Mouse (Mus musculus) midbrain, embryonic 16.5 days (tissue): ENCODE results near the gene Cept1. TPM values are rescaled to one million over a fixed set of nuclear protein-coding genes. Genes with fewer than 3 reads are reported as not detected.

Experiments used
- ATAC-seq: fragments of 200-750 bp; cut with Nextera tagmentation; 2 replicates; pipeline ENCODE4 v1.8.0; 2017; ENCODE audit warnings: moderate TSS enrichment
- H3K27ac ChIP-seq: fragments of 300-500 bp; sonication (generic); 2 replicates; pipeline ENCODE4 v1.5.1; 2014; ENCODE audit warnings: mild to moderate bottlenecking, low read length, mixed read lengths
- H3K27me3 ChIP-seq: fragments of 300-500 bp; sonication (generic); 2 replicates; pipeline ENCODE4 v1.6.1; 2014; ENCODE audit warnings: low read depth, low read length, mixed read lengths; ENCODE audit not compliant: control insufficient read depth, insufficient read depth
- H3K36me3 ChIP-seq: fragments of 300-500 bp; sonication (generic); 2 replicates; pipeline ENCODE4 v1.6.1; 2014; ENCODE audit warnings: mild to moderate bottlenecking, low read length, moderate library complexity, mixed read lengths; ENCODE audit not compliant: control insufficient read depth, insufficient read depth
- H3K4me1 ChIP-seq: fragments of 300-500 bp; sonication (generic); 2 replicates; pipeline ENCODE4 v1.6.1; 2014; ENCODE audit warnings: mild to moderate bottlenecking, low read length, mixed read lengths; ENCODE audit not compliant: control insufficient read depth, insufficient read depth
- H3K4me2 ChIP-seq: fragments of 300-500 bp; sonication (generic); 2 replicates; pipeline ENCODE4 v1.6.1; 2014; ENCODE audit warnings: mild to moderate bottlenecking, low read length, mixed read lengths
- H3K4me3 ChIP-seq: fragments of 300-500 bp; sonication (generic); 2 replicates; pipeline ENCODE4 v1.5.1; 2014; ENCODE audit warnings: low read depth, mild to moderate bottlenecking, low read length, moderate library complexity, mixed read lengths
- H3K9ac ChIP-seq: fragments of 300-500 bp; sonication (generic); 2 replicates; pipeline ENCODE4 v1.6.1; 2014; ENCODE audit warnings: low read depth, low read length, mixed read lengths
- H3K9me3 ChIP-seq: fragments of 300-500 bp; sonication (generic); replicated peaks from 2 replicates; pipeline ENCODE4 v1.6.1; 2014; ENCODE audit warnings: mild to moderate bottlenecking, low read length, mixed read lengths; ENCODE audit not compliant: control insufficient read depth, poor library complexity, severe bottlenecking
- WGBS: fragments of 180-500 bp; shearing (Covaris S2); extraction: QIAGEN DNeasy Blood & Tissue Kit; methylation state at CpG from one replicate; pipeline ENCODE4 v1.1.7; 2014; 5-methylcytosine and 5-hydroxymethylcytosine counted together
- polyA plus RNA-seq: library from polyadenylated mRNA; unstranded; fragments of >200 nt; fragmentation: Nextera tagmentation; extraction: Ambion mirVana; gene quantifications from 2 replicates; pipeline ENCODE4 v1.2.1, GENCODE M21; 2015

The Cept1 gene
- polyA plus RNA-seq, 1 experiment from 2014 or later, result 51.1 TPM

DNA sequence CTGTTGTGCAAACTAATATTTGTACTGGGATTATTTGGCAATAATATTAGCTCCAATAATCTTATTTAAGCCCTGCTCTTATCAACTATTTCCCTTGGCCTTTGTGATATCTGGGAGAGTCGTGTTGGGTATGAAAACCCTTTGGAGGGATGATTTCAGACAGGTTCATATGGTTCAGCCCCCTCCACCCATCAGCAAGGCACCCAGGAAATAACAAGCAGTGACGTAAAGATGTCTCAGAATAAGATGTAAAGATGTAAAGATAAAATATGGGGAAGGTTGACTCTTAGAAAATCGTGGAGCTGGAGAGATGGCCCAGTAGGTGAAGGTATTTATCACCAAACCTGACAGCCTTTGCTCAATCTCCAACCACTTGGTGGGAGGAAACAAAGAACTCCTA lies 85.1 kb downstream of the Cept1 start:
- Histone ChIP-seq H3K4me3 (no peak overlapping the region), H3K27ac (no peak overlapping the region), H3K36me3 (no peaks in the 10 kb centered on the region), H3K4me1 (no peaks in the 10 kb centered on the region), H3K4me2 (no peak overlapping the region), H3K9me3 (no peaks in the 10 kb centered on the region), H3K27me3 (no peaks in the 10 kb centered on the region), H3K9ac (no peak overlapping the region)
- no peak for ATAC-seq
- WGBS, result 75% methylated on average over 3 of the region's 3 CpGs

DNA sequence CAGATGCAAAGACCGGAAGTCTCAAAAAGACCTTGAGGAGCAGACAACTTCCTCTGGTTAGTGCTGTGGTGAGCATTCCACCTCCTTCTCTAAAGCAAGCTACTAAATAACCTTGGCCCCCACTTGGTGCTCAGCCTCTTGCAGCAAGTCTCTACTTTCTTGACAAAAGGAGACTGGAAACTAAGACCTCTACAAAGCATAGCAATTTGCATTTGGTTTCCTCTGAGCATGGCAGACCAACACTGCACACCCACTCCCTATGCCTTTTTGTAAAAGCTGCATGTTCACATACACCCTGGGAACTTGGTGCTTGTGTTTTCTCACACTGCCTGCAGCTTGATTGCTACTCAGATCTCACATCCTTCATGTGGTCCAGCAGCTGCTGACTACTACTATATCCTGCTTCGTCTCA lies 85.5 kb downstream of the Cept1 start:
- H3K27me3 ChIP-seq, result no peaks in the 10 kb centered on the region
- WGBS, result 89% methylated on average over 2 of the region's 2 CpGs
- no peak overlapping the region for H3K4me3 ChIP-seq
- H3K4me2 ChIP-seq, result no peak overlapping the region
- H3K9ac ChIP-seq, result no peak overlapping the region
- H3K36me3 ChIP-seq, result no peaks in the 10 kb centered on the region
- H3K4me1 ChIP-seq, result no peaks in the 10 kb centered on the region
- H3K27ac ChIP-seq, result no peak overlapping the region
- ATAC-seq, result no peak
- H3K9me3 ChIP-seq, result no peaks in the 10 kb centered on the region

DNA sequence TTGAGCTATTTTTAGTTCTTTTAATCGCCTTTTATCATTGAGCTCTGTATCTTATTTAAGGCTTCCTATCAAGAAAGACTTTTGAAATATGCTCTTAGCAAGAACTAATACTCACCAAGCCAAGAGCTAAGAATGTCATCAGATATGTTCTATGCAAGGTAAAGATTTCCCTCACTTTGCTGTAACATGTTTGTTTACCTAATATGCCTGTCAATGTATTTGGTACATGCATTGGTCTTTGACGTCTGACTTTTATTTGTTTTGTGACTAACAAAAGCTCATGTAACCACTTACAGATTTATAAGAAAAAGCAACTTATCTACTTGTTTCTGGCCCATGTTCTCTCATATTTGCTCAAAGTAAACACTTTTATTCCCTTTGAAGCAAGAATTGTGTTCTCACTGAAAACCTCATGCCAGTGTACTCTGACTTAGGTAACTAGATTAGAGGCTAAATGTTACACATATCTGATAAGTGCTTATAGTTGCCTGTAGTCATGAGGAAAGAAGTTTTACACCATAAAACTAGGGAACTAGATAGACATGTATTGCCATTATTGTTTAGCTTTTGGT lies 90.2 kb downstream of the Cept1 start:
- no peaks in the 10 kb centered on the region for H3K27me3 ChIP-seq
- no peak overlapping the region for H3K9ac ChIP-seq
- H3K4me3 ChIP-seq, result no peak overlapping the region
- no peaks in the 10 kb centered on the region for H3K9me3 ChIP-seq
- no peak overlapping the region for H3K4me2 ChIP-seq
- WGBS, result 85% methylated on average over 2 of the region's 2 CpGs
- no peak overlapping the region for H3K27ac ChIP-seq
- no peaks in the 10 kb centered on the region for H3K36me3 ChIP-seq
- H3K4me1 ChIP-seq, result no peaks in the 10 kb centered on the region
- ATAC-seq, result no peak

DNA sequence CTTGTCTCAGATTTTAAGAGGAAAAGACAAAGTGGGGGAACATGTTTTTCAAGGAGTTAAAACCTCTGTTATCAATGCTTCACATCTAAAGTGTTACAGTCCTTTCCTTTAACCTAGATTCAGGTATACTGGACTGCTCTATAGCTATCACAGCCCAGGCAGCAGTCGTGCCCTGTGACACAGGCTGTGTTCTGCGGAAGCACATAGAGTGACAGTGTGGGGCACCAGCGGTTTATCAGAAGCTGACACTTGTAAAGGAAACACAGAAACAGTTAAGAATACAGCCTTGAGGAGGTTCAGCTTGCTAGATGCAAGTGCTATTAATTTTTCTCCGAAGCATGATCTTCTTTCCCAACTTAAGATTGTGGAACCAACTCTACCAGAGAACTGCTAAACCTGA lies 95.0 kb downstream of the Cept1 start:
- H3K27me3 ChIP-seq, result no peaks in the 10 kb centered on the region
- no peaks in the 10 kb centered on the region for H3K36me3 ChIP-seq
- no peak overlapping the region for H3K9ac ChIP-seq
- H3K4me3 ChIP-seq, result no peak overlapping the region
- H3K27ac ChIP-seq, result no peak overlapping the region
- H3K4me1 ChIP-seq, result no peaks in the 10 kb centered on the region
- no peaks in the 10 kb centered on the region for H3K9me3 ChIP-seq
- ATAC-seq, result no peak
- H3K4me2 ChIP-seq, result no peak overlapping the region
- WGBS, result 82% methylated on average over 4 of the region's 4 CpGs

Other genes starting within 250 kb of the Cept1 start
- gene Chil6, start 141.6 kb downstream of the Cept1 start, polyA plus RNA-seq, result not detected in 2 replicates
- gene Dennd2d, start 65.4 kb downstream of the Cept1 start, polyA plus RNA-seq, result 0.92 and 1.5 TPM in 2 replicates
- gene Dram2, start within 50 bp of the Cept1 start, polyA plus RNA-seq, result 67.1 and 67.2 TPM in 2 replicates
- gene Lrif1, start 137.2 kb upstream of the Cept1 start, polyA plus RNA-seq, result 18.9 and 19.9 TPM in 2 replicates
- gene Cd53, start 242.3 kb upstream of the Cept1 start, polyA plus RNA-seq, result 3.3 and 5.0 TPM in 2 replicates